Mouse (Mus musculus) olfactory bulb, adult 2 months (tissue): ENCODE data around the gene Ccdc71l. TPM values are rescaled to one million over a fixed set of nuclear protein-coding genes. Genes with fewer than 3 reads are reported as not detected.

Source experiments
- H3K27ac ChIP-seq: fragments of 200-500 bp; 2 replicates; pipeline ENCODE4 v1.5.1; 2012; ENCODE audit warnings: low read depth, low read length; ENCODE audit not compliant: insufficient read depth
- H3K4me1 ChIP-seq: fragments of 200-500 bp; 2 replicates; pipeline ENCODE4 v1.6.1; 2012; ENCODE audit warnings: low read length; ENCODE audit not compliant: control insufficient read depth, insufficient read depth
- H3K4me3 ChIP-seq: fragments of 200-500 bp; 2 replicates; pipeline ENCODE4 v1.5.1; 2012; ENCODE audit warnings: mild to moderate bottlenecking, low read depth, low read length, moderate library complexity; ENCODE audit not compliant: insufficient read depth
- CTCF ChIP-seq: fragments of 200-500 bp; IDR thresholded peaks from 2 replicates; pipeline ENCODE4 v1.5.1; 2012; ENCODE audit warnings: low read depth, mild to moderate bottlenecking, low read length, moderate library complexity; ENCODE audit not compliant: insufficient read depth
- POLR2A ChIP-seq: fragments of 200-500 bp; IDR thresholded peaks from 2 replicates; pipeline ENCODE4 v1.6.1; 2012; ENCODE audit warnings: mild to moderate bottlenecking, low read depth, low read length, moderate library complexity; ENCODE audit not compliant: insufficient read depth
- WGBS: fragments of 180-500 bp; shearing (Covaris S2); methylation state at CpG from one replicate; pipeline ENCODE4 v1.1.7; 2018; 5-methylcytosine and 5-hydroxymethylcytosine counted together
- polyA plus RNA-seq: library from polyadenylated mRNA; stranded (reverse); fragments of >200 nt; gene quantifications from 2 replicates; pipeline ENCODE4 v1.2.4, GENCODE M21; 2012; ENCODE audit warnings: low replicate concordance; ENCODE audit not compliant: missing spikeins, insufficient read depth, insufficient read length

Ccdc71l gene
- polyA plus RNA-seq, 1 experiment, result not detected

GRCm38 (mm10) chr12:32419537-32419936, 41.0 kb downstream of the Ccdc71l start:
- TF ChIP-seq POLR2A (no peak), CTCF (no peak)
- WGBS, result 89% methylated on average over 1 of the region's 1 CpGs

GRCm38 (mm10) chr12:32427832-32428231, 49.3 kb downstream of the Ccdc71l start:
- Histone ChIP-seq H3K4me3 (no peak overlapping the region), H3K27ac (no peak overlapping the region), H3K4me1 (no peaks in the 10 kb centered on the region)
- no peak for TF ChIP-seq CTCF
- no peak for TF ChIP-seq POLR2A

More at GRCm38 (mm10) chr12:32419537-32419936, 41.0 kb downstream of the Ccdc71l start:
- Histone ChIP-seq H3K4me1 (no peaks in the 10 kb centered on the region), H3K27ac (no peak overlapping the region), H3K4me3 (no peak overlapping the region)

GRCm38 (mm10) chr12:32431004-32431403, 52.5 kb downstream of the Ccdc71l start:
- whole genome bisulfite sequencing, result 83% methylated on average over 1 of the region's 1 CpGs
- Histone ChIP-seq H3K27ac (no peak overlapping the region), H3K4me1 (no peaks in the 10 kb centered on the region), H3K4me3 (no peak overlapping the region)
- TF ChIP-seq CTCF, result no peak
- TF ChIP-seq POLR2A, result no peak

Other genes with a start within 250 kb of the Ccdc71l start
- not detected in 2 replicates for gene Pik3cg, start 170.0 kb upstream of the Ccdc71l start, polyA plus RNA-seq